Mouse (Mus musculus) bone marrow, adult 2 months (tissue): ENCODE results near the gene Cfap74.

Experiments used
- CTCF ChIP-seq: fragments of 200-500 bp; IDR thresholded peaks from 2 replicates; pipeline ENCODE4 v1.5.1; 2011; ENCODE audit warnings: low read length, control low read depth; ENCODE audit not compliant: control insufficient read depth, insufficient read depth
- POLR2A ChIP-seq: fragments of 200-500 bp; IDR thresholded peaks from 2 replicates; pipeline ENCODE4 v1.6.1; 2011; ENCODE audit warnings: low read depth, mild to moderate bottlenecking, control low read depth, low read length, borderline replicate concordance; ENCODE audit not compliant: control insufficient read depth

DNA sequence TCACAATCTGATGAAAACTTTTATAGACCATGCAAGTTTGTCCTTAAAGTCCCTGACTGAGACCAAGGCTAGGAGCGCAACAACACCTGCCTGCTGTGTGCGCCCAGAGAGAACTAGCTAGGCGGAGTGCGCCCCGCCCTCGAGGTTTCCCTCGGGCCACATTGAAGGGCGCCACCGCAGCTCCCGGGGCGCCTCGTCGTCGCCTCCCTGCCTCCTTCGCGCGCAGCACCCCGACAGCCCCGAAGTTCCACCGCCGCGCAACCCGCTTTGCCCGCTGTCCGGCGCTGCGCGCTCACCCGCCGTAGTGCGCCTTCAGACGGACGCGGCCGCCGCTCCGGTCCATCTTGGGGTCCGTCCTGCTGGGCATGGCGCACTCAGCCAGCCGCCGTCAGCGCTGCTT, 48.1 kb upstream of the Cfap74 start:
- TF ChIP-seq POLR2A, result no peak
- no peak for TF ChIP-seq CTCF
